Mouse (Mus musculus) gonadal fat pad, adult 2 months (tissue): Measurements from ENCODE around the gene Ddah1. TPM values are rescaled to one million over a fixed set of nuclear protein-coding genes. Genes with fewer than 3 reads are reported as not detected.
A peak's percentile ranks its signal among the peaks of the same experiment; 100 is the strongest.
"Not testable (repeated sequence)": the region's sequence is repeated elsewhere in the genome, so short reads cannot be mapped to it uniquely, and the experiment has no call there.

ENCODE experiments used
- DNase-seq: peaks from one replicate; pipeline ENCODE4 v3.0.0-alpha.2; 2012; ENCODE audit warnings: low read depth
- polyA plus RNA-seq: library from polyadenylated mRNA; depleted of rRNA; stranded (reverse); fragments of >200 nt; gene quantifications from 2 replicates; pipeline ENCODE4 v1.2.3, GENCODE M21; 2012

Gene Ddah1
- polyA plus RNA-seq, 1 experiment: 13.3 TPM

- no peak for DNase-seq
Measured at GRCm38 (mm10) chr3:145912512-145912911, 154.0 kb downstream of the Ddah1 start.

- no peak for DNase-seq
Measured at GRCm38 (mm10) chr3:145913263-145913662, 154.8 kb downstream of the Ddah1 start.

GRCm38 (mm10) chr3:145913942-145914341 is 155.5 kb downstream of the Ddah1 start:
- DNase-seq: not testable (repeated sequence)

- DNase-seq: no peak
Measured at GRCm38 (mm10) chr3:145916374-145916773, 157.9 kb downstream of the Ddah1 start.

- DNase-seq: no peak
Measured at GRCm38 (mm10) chr3:145916826-145917225, 158.4 kb downstream of the Ddah1 start.

GRCm38 (mm10) chr3:145922019-145922854 is 163.8 kb downstream of the Ddah1 start, which contains the start of gene Bcl10:
TSS of gene Bcl10 (plus strand) at chr3:145922804.
- DNase-seq: no peak

- DNase-seq: no peak
Measured at GRCm38 (mm10) chr3:145922971-145923370, 164.5 kb downstream of the Ddah1 start.

- peak; percentile 81 for DNase-seq
Measured at GRCm38 (mm10) chr3:145923874-145924577, 165.6 kb downstream of the Ddah1 start.

GRCm38 (mm10) chr3:145924649-145925337 is 166.3 kb downstream of the Ddah1 start:
- no peak for DNase-seq

- DNase-seq: no peak
Measured at GRCm38 (mm10) chr3:145925506-145925905, 167.0 kb downstream of the Ddah1 start.

GRCm38 (mm10) chr3:145929525-145930400 is 171.3 kb downstream of the Ddah1 start:
- no peak for DNase-seq

GRCm38 (mm10) chr3:145933845-145934244 is 175.4 kb downstream of the Ddah1 start:
- DNase-seq: no peak

- DNase-seq: no peak
Measured at GRCm38 (mm10) chr3:145937505-145938404, 179.3 kb downstream of the Ddah1 start, which contains the start of gene 2410004B18Rik. TSS of gene 2410004B18Rik (plus strand) at chr3:145938014.

GRCm38 (mm10) chr3:145938405-145939349 is 180.2 kb downstream of the Ddah1 start:
- no peak for DNase-seq

- no peak for DNase-seq
Measured at GRCm38 (mm10) chr3:145939402-145939801, 180.9 kb downstream of the Ddah1 start.

GRCm38 (mm10) chr3:145939971-145940370 is 181.5 kb downstream of the Ddah1 start:
- DNase-seq: no peak

GRCm38 (mm10) chr3:145941971-145942370 is 183.5 kb downstream of the Ddah1 start:
- no peak for DNase-seq
